Mouse (Mus musculus): ENCODE results near the gene Spdye4c.

Gene Spdye4c

GRCm38 (mm10) chr2:128590909-128591308 is at the start of gene Spdye4c:
Spdye4c (plus strand) TSS chr2:128591209.
- DNase-seq, result no peak

GRCm38 (mm10) chr2:128543495-128543894 is 47.5 kb upstream of the Spdye4c start:
- DNase-seq, result no peak

DNA sequence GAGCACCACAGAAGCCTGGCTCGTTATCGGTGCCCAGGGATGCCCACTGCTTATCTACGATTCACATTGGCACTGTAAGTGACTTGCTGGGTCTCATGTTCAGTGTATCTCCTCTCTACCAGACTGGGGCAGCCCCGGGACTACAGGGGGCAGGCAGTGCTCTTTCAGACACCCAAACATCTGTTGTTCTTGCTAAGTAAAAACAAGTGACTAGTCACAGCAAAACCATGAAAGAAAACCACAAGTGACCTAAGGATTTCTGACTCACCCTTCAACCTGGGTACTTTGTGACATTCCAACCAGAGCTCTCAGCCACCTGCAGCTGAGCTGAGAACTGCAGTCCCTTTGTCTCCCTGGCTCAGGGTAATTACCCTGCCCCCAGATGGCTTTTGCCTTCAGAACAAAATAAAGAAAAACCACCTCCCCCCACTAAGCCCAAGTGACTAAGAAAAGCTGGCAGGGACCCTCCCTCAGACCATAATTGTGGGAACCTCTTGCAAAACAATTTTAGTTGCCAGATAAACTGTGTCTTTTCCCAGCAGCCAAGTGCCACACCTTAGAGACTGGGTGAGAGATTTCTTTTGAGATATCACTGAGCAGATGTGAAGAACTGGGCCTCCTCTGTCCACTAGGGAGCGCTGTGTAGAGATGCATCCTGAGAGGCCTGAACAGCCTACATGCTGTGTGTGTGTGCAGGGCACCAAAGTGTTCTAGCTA is 46.4 kb upstream of the Spdye4c start:
- DNase-seq, result peak; percentile 66

- DNase-seq, result no peak
These were observed 45.6 kb upstream of the Spdye4c start for GRCm38 (mm10) chr2:128545447-128545846.

- DNase-seq, result no peak
These were observed 43.9 kb upstream of the Spdye4c start for GRCm38 (mm10) chr2:128547079-128547478.

DNA sequence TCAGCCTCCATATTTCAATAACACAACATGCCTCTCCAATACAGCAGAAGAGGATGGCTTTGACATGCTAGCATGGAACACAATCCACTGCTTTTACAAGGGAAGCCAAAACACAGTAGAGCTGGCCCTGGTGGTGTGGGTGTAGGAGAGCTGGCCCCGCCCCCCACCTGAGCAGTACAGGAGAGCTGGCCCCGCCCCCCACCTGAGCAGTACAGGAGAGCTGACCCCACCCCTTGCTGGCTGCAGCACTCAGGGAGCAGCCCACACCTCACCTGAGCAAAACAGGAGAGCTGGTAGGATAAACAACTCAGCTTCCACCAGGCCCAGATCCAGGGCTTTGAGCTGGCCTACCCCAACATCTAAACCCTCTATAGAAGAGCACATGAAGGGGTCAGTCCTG is 42.7 kb upstream of the Spdye4c start:
- no peak for DNase-seq

DNA sequence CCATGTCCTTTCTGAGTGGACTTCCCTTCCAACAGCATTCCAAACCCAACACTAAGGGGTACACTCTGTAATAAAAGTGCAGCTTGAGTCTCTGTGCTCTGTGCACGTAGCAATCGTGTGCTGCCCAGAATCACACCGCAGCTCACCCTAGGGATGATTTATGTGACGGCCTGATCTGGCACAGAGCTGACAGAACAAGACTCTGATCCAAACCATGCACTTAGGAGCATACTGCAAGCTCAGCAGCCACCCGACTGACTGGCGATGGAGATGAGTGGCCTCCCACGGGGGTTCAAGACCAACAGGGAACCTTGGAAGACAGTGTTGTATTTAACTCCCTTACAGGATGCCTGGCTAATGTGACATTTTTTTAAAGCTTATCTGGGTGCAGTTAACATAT is 41.4 kb upstream of the Spdye4c start:
- peak; percentile 41 for DNase-seq

- DNase-seq, result peak; percentile 46
These were observed 41.0 kb upstream of the Spdye4c start for GRCm38 (mm10) chr2:128549963-128550362.

DNA sequence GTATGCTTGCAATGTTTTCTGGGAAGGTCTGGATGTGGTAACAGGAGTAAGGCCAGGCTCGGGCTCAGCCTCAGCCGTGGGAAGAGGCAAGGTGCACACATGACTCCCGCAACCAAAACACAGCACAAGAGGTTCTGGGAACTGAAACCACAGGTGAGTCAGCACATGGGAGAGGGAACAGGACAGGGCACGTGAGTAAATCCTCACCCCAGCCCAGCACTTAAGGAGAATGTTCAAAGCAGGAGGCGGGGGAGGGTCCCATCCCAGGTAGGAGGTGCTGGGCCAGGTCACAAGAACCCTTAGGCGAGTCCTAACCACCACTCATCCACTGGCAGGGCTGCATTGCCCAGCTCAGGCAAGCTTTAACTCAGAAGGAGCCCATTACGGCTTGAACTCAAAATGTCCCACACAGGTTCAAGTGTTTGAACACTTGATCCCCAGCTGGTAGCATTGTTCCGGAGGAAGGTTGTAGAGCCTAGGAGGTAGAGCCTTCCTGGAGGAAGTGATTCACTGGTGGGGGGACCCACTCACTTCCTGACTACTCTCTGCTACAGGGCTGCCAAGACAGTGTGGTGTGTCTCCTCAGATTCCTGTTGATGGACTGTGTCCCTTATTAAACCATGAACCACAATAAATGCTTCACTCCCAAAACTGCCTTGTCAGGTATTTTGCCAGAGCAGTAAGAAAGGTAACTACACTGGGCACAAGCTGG is 38.8 kb upstream of the Spdye4c start:
- no peak for DNase-seq

- DNase-seq, result no peak
These were observed 38.0 kb upstream of the Spdye4c start for GRCm38 (mm10) chr2:128552798-128553720.

GRCm38 (mm10) chr2:128555082-128555481 is 35.9 kb upstream of the Spdye4c start:
- DNase-seq, result no peak

DNA sequence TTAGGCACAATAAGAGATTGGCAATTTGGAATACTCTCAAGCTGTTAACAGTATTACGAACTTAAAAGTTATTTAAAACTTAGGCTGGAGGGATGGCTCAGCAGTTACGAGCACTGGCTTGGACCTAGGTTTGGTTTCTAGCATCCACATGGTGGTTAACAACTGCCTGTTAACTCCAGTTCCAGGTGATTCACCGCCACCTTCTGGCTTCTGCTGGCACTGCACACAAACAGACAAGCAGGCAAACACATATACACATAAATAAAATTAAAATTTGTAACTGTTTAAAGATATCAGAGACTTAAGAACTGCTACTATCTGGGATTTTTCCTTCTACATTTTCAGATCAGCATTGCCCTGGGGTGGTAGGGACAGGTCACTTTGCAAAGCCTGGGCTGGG is 26.8 kb upstream of the Spdye4c start:
- no peak for DNase-seq

GRCm38 (mm10) chr2:128565904-128566303 is 25.1 kb upstream of the Spdye4c start:
- DNase-seq, result peak; percentile 51

DNA sequence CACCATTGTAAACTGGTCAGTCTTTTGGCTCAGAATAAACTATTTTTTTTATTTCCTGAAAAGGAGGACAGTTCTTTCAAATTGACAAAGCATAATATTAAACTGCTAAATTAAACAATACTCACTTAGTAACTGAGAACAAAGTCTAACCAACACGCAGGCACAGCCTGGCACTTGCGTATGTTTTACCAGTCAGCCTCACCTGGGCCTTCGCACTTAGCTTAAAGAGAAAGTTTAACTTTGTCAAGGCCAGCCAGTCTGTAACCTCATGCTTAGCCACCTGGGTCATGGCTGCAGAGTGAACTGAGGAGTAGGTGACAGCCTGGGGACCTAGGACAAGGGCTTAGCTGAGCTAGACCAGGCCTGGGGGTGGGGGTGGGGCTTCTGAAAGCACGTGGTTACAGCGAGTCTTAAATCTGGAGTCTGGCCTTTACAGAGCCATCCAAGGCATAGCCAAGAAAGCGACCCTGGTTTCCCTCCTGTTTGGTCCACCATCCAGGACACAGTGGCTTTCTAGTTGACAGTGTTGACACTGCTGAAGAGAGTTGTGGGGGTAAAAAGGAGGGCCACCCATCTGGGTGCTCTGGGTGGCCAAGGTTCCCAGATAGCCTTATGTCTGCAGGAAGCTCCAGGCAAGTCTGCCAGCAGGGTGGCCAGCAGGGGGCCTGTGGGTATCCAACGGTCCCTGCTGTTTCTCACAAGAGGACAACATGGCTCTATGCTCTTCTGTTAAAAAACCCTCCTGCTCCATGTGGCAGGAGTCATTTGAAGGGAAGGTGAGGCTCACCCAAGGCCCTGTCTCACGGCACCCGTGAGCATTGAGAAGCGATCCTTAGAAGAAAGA is 24.5 kb upstream of the Spdye4c start:
- peak; percentile 41 for DNase-seq

DNA sequence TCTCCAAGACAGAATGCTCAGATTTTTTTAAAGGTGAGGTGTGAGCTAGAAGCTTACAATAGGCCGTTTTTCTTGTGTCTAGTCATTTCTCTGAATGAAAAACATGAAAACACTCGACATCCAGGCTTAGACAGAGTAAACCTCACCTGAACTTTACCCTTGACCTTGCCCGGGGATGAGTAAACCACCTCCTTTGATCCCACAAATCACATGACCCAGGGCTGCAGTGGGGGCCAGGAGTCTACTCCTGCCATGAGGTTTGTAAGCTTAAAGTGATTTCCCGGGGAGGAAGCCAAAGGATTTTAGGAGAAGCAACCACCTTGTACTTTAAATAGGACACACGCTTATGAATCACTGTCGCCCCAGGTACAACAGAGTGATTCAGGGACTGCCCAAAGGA is 23.0 kb upstream of the Spdye4c start:
- no peak for DNase-seq

DNA sequence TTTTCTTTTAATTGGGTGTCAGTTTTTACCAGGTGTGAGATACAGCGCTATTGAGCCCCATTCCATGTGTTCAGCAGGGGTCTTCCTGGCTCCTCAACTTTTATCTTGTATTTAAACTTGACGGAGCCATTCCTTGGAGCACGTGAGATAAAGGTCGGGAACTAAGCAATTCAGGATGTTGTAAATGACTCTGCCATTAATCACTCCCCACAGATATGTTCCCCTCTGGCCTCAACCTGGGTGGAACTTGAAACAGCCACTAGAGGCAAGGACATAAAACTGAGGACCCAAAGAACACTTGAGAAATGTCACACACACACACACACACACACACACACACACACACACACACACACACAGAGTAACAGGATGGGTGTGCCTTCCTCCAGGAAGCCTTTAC is 22.5 kb upstream of the Spdye4c start:
- no peak for DNase-seq

- DNase-seq, result no peak
These were observed 20.0 kb upstream of the Spdye4c start for GRCm38 (mm10) chr2:128571001-128571400.

GRCm38 (mm10) chr2:128572726-128573624 is 18.0 kb upstream of the Spdye4c start:
- DNase-seq, result peak; percentile 86

DNA sequence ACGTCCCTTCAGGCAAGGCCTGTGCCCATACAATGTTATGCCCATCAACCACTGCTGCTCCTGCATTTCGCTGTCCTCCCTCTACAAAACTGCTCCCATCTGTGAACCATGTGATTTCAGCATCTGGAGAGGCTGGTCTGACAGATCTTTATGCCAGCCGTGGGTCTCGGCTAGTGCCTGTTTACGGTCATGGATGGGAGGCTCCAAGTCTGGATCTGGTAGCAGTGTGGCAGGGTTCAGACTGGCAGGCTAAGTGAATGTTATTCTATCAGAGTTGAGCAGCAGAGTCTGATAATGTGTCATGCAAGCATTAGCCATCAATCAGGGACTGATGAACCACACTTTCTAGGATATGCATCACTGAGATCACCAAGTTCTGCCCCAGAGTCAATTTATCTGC is 8.1 kb upstream of the Spdye4c start:
- no peak for DNase-seq

- no peak for DNase-seq
These were observed 1.3 kb downstream of the Spdye4c start for GRCm38 (mm10) chr2:128592301-128592700.

GRCm38 (mm10) chr2:128601534-128601933 is 10.5 kb downstream of the Spdye4c start:
- no peak for DNase-seq
